Mouse (Mus musculus) MEL (cell line): ENCODE measurements around the gene Chil1. TPM values are rescaled to one million over a fixed set of nuclear protein-coding genes. Genes with fewer than 3 reads are reported as not detected.
A peak's percentile ranks its signal among the peaks of the same experiment; 100 is the strongest.

Source experiments
- DNase-seq: peaks from one replicate; pipeline ENCODE4 v3.0.0; 2011; ENCODE audit warnings: low read depth, low spot score
- H3K27ac ChIP-seq: 2 replicates; pipeline ENCODE4 v1.5.1; 2012; ENCODE audit warnings: low read depth, mild to moderate bottlenecking, control low read depth, low read length, moderate library complexity; ENCODE audit not compliant: control insufficient read depth
- H3K27me3 ChIP-seq, 2 experiments: fragments of 150-350 bp in 1 of 2; sonication (generic) in 1 of 2; 2 replicates each; pipeline ENCODE4 v1.6.1; 2012; ENCODE audit warnings: low read length in 2 of 2, mild to moderate bottlenecking in 2 of 2, improper control_type of control experiment in 1 of 2, moderate library complexity in 1 of 2; ENCODE audit not compliant: insufficient read depth in 2 of 2, control insufficient read depth in 1 of 2
- H3K36me3 ChIP-seq, 2 experiments: 2 replicates each; pipeline ENCODE4 v1.6.1; 2012 to 2014; ENCODE audit warnings: low read length in 2 of 2, improper control_type of control experiment in 1 of 2, inconsistent platforms in 1 of 2, mild to moderate bottlenecking in 1 of 2; ENCODE audit not compliant: insufficient read depth in 2 of 2, control insufficient read depth in 1 of 2
- H3K4me1 ChIP-seq, 2 experiments: fragments of 150-350 bp in 1 of 2; sonication (generic) in 1 of 2; 2 replicates each; pipeline ENCODE4 v1.6.1; 2012; ENCODE audit warnings: low read length in 2 of 2, improper control_type of control experiment in 1 of 2, mild to moderate bottlenecking in 1 of 2; ENCODE audit not compliant: insufficient read depth in 2 of 2, control insufficient read depth in 1 of 2
- H3K4me3 ChIP-seq, 2 experiments: fragments of 150-350 bp in 1 of 2; sonication (generic) in 1 of 2; 2 replicates each; pipeline ENCODE4 v1.5.1; 2012; ENCODE audit warnings: low read depth in 2 of 2, low read length in 2 of 2, mild to moderate bottlenecking in 2 of 2, moderate library complexity in 2 of 2, control low read depth in 1 of 2, improper control_type of control experiment in 1 of 2; ENCODE audit not compliant: control insufficient read depth in 1 of 2, insufficient read depth in 1 of 2
- H3K79me2 ChIP-seq: 2 replicates; pipeline ENCODE4 v1.6.1; 2012; ENCODE audit warnings: mild to moderate bottlenecking, low read length, moderate library complexity; ENCODE audit not compliant: control insufficient read depth, poor library complexity, insufficient read depth
- H3K9ac ChIP-seq: 2 replicates; pipeline ENCODE4 v1.6.1; 2012; ENCODE audit warnings: low read depth, mild to moderate bottlenecking, control low read depth, low read length, moderate library complexity; ENCODE audit not compliant: control insufficient read depth, poor library complexity, severe bottlenecking
- H3K9me3 ChIP-seq: fragments of 150-350 bp; sonication (generic); replicated peaks from 2 replicates; pipeline ENCODE4 v1.6.1; 2012; ENCODE audit warnings: mild to moderate bottlenecking, low read length, improper control_type of control experiment, moderate library complexity; ENCODE audit not compliant: insufficient read depth
- BHLHE40 ChIP-seq: IDR thresholded peaks from 2 replicates; pipeline ENCODE4 v1.6.1; 2012; ENCODE audit warnings: low read depth, mild to moderate bottlenecking, inconsistent platforms, low read length, improper control_type of control experiment, borderline replicate concordance
- CHD1 ChIP-seq: IDR thresholded peaks from 2 replicates; pipeline ENCODE4 v1.6.1; 2012; ENCODE audit warnings: low read depth, mild to moderate bottlenecking, inconsistent platforms, low read length, improper control_type of control experiment
- CHD2 ChIP-seq: IDR thresholded peaks from 2 replicates; pipeline ENCODE4 v1.6.1; 2011; ENCODE audit warnings: low read length, improper control_type of control experiment
- CTCF ChIP-seq, 3 experiments: IDR thresholded peaks in 2 of 3; conservative IDR thresholded peaks in 1 of 3; 2 replicates each; pipeline ENCODE4 v1.5.1; 2011 to 2012; ENCODE audit warnings: low read length in 3 of 3, low read depth in 2 of 3, mild to moderate bottlenecking in 2 of 3, improper control_type of control experiment in 1 of 3, inconsistent platforms in 1 of 3, mixed read lengths in 1 of 3, moderate library complexity in 1 of 3; ENCODE audit not compliant: control insufficient read depth in 1 of 3, insufficient read depth in 1 of 3, poor library complexity in 1 of 3, severe bottlenecking in 1 of 3
- E2F4 ChIP-seq: IDR thresholded peaks from 2 replicates; pipeline ENCODE4 v1.6.1; 2011; ENCODE audit warnings: low read depth, low read length, improper control_type of control experiment, borderline replicate concordance
- ELF1 ChIP-seq: IDR thresholded peaks from 2 replicates; pipeline ENCODE4 v1.6.1; 2014; ENCODE audit warnings: low read depth, mild to moderate bottlenecking, inconsistent platforms, low read length, improper control_type of control experiment, moderate library complexity
- EP300 ChIP-seq, 2 experiments: IDR thresholded peaks; 2 replicates each; pipeline ENCODE4 v1.6.1; 2011; ENCODE audit warnings: improper control_type of control experiment in 2 of 2, low read length in 2 of 2, low read depth in 1 of 2, mild to moderate bottlenecking in 1 of 2
- ETS1 ChIP-seq: IDR thresholded peaks from 2 replicates; pipeline ENCODE4 v1.6.1; 2012; ENCODE audit warnings: low read depth, mild to moderate bottlenecking, inconsistent platforms, low read length, improper control_type of control experiment, moderate library complexity
- GABPA ChIP-seq: IDR thresholded peaks from 2 replicates; pipeline ENCODE4 v1.6.1; 2012; ENCODE audit warnings: low read depth, mild to moderate bottlenecking, inconsistent platforms, low read length, improper control_type of control experiment, moderate library complexity
- GATA1 ChIP-seq: IDR thresholded peaks from 2 replicates; pipeline ENCODE4 v1.6.1; 2011; ENCODE audit warnings: low read depth, low read length, improper control_type of control experiment
- HCFC1 ChIP-seq: IDR thresholded peaks from 2 replicates; pipeline ENCODE4 v1.6.1; 2012; ENCODE audit warnings: low read depth, mild to moderate bottlenecking, inconsistent platforms, low read length, improper control_type of control experiment, moderate library complexity
- KAT2A ChIP-seq: conservative IDR thresholded peaks from 2 replicates; pipeline ENCODE4 v1.6.1; 2012; ENCODE audit warnings: low read depth, low read length, improper control_type of control experiment, inconsistent platforms
- MAFK ChIP-seq: IDR thresholded peaks from 2 replicates; pipeline ENCODE4 v1.6.1; 2011; ENCODE audit warnings: low read depth, mild to moderate bottlenecking, low read length, improper control_type of control experiment, borderline replicate concordance
- MAX ChIP-seq: IDR thresholded peaks from 2 replicates; pipeline ENCODE4 v1.6.1; 2011; ENCODE audit warnings: low read length, improper control_type of control experiment
- MAZ ChIP-seq: IDR thresholded peaks from 2 replicates; pipeline ENCODE4 v1.6.1; 2012; ENCODE audit warnings: low read depth, mild to moderate bottlenecking, inconsistent platforms, low read length, improper control_type of control experiment
- MEF2A ChIP-seq: IDR thresholded peaks from 2 replicates; pipeline ENCODE4 v1.6.1; 2014; ENCODE audit warnings: low read depth, mild to moderate bottlenecking, inconsistent platforms, low read length, improper control_type of control experiment; ENCODE audit not compliant: poor library complexity, insufficient replicate concordance, severe bottlenecking; ENCODE audit errors: extremely low read depth
- MXI1 ChIP-seq: IDR thresholded peaks from 2 replicates; pipeline ENCODE4 v1.6.1; 2011; ENCODE audit warnings: mild to moderate bottlenecking, low read depth, low read length, improper control_type of control experiment
- MYB ChIP-seq: IDR thresholded peaks from 2 replicates; pipeline ENCODE4 v1.6.1; 2011; ENCODE audit warnings: mild to moderate bottlenecking, low read depth, low read length, improper control_type of control experiment
- MYC ChIP-seq: IDR thresholded peaks from 2 replicates; pipeline ENCODE4 v1.6.1; 2011; ENCODE audit warnings: low read depth, mild to moderate bottlenecking, low read length, improper control_type of control experiment, moderate library complexity
- NELFE ChIP-seq: IDR thresholded peaks from 2 replicates; pipeline ENCODE4 v1.6.1; 2011; ENCODE audit warnings: low read depth, low read length, improper control_type of control experiment
- NRF1 ChIP-seq: IDR thresholded peaks from 2 replicates; pipeline ENCODE4 v1.6.1; 2014; ENCODE audit warnings: low read depth, mild to moderate bottlenecking, inconsistent platforms, low read length, improper control_type of control experiment, moderate library complexity; ENCODE audit not compliant: poor library complexity, insufficient read depth, severe bottlenecking
- POLR2A ChIP-seq, 2 experiments: IDR thresholded peaks; 2 replicates each; pipeline ENCODE4 v1.6.1; 2011 to 2012; ENCODE audit warnings: low read length in 2 of 2, mild to moderate bottlenecking in 2 of 2, control low read depth in 1 of 2, improper control_type of control experiment in 1 of 2, low read depth in 1 of 2, moderate library complexity in 1 of 2; ENCODE audit not compliant: control insufficient read depth in 1 of 2, insufficient read depth in 1 of 2, poor library complexity in 1 of 2
- POLR2AphosphoS2 ChIP-seq: IDR thresholded peaks from 2 replicates; pipeline ENCODE4 v1.6.1; 2011; ENCODE audit warnings: low read length, improper control_type of control experiment
- POLR2AphosphoS5 ChIP-seq: IDR thresholded peaks from 2 replicates; pipeline ENCODE4 v1.6.1; 2012; ENCODE audit warnings: low read depth, borderline replicate concordance, mild to moderate bottlenecking, inconsistent platforms, low read length, moderate library complexity, mixed read lengths
- RAD21 ChIP-seq: IDR thresholded peaks from 2 replicates; pipeline ENCODE4 v1.6.1; 2011; ENCODE audit warnings: mild to moderate bottlenecking, low read depth, low read length, improper control_type of control experiment
- RCOR1 ChIP-seq: IDR thresholded peaks from 2 replicates; pipeline ENCODE4 v1.6.1; 2012; ENCODE audit warnings: low read depth, mild to moderate bottlenecking, inconsistent platforms, low read length, improper control_type of control experiment
- SIN3A ChIP-seq: IDR thresholded peaks from 2 replicates; pipeline ENCODE4 v1.6.1; 2012; ENCODE audit warnings: low read length, improper control_type of control experiment, inconsistent platforms
- SMC3 ChIP-seq: IDR thresholded peaks from 2 replicates; pipeline ENCODE4 v1.6.1; 2011; ENCODE audit warnings: low read depth, low read length, improper control_type of control experiment
- TAL1 ChIP-seq: IDR thresholded peaks from 2 replicates; pipeline ENCODE4 v1.6.1; 2012; ENCODE audit warnings: mild to moderate bottlenecking, inconsistent platforms, low read length, moderate library complexity, mixed read lengths
- TBP ChIP-seq: IDR thresholded peaks from 2 replicates; pipeline ENCODE4 v1.8.0; 2011; ENCODE audit warnings: low read depth, low read length, improper control_type of control experiment
- TCF12 ChIP-seq: IDR thresholded peaks from 2 replicates; pipeline ENCODE4 v1.6.1; 2014; ENCODE audit warnings: low read depth, mild to moderate bottlenecking, inconsistent platforms, low read length, improper control_type of control experiment, moderate library complexity
- UBTF ChIP-seq: IDR thresholded peaks from 2 replicates; pipeline ENCODE4 v1.6.1; 2012; ENCODE audit warnings: low read depth, mild to moderate bottlenecking, inconsistent platforms, low read length, improper control_type of control experiment, moderate library complexity, borderline replicate concordance; ENCODE audit not compliant: insufficient read depth
- USF1 ChIP-seq: IDR thresholded peaks from 2 replicates; pipeline ENCODE4 v1.6.1; 2014; ENCODE audit warnings: low read depth, mild to moderate bottlenecking, inconsistent platforms, low read length, improper control_type of control experiment, moderate library complexity
- USF2 ChIP-seq, 2 experiments: IDR thresholded peaks; 2 replicates each; pipeline ENCODE4 v1.6.1; 2011 to 2012; ENCODE audit warnings: improper control_type of control experiment in 2 of 2, low read length in 2 of 2, borderline replicate concordance in 1 of 2, inconsistent platforms in 1 of 2, low read depth in 1 of 2, mild to moderate bottlenecking in 1 of 2; ENCODE audit not compliant: insufficient read depth in 1 of 2
- ZC3H11A ChIP-seq: IDR thresholded peaks from 2 replicates; pipeline ENCODE4 v1.6.1; 2012; ENCODE audit warnings: low read depth, mild to moderate bottlenecking, inconsistent platforms, low read length, improper control_type of control experiment
- ZKSCAN1 ChIP-seq: IDR thresholded peaks from 2 replicates; pipeline ENCODE4 v1.6.1; 2012; ENCODE audit warnings: low read depth, mild to moderate bottlenecking, inconsistent platforms, low read length, improper control_type of control experiment, moderate library complexity
- ZMIZ1 ChIP-seq: IDR thresholded peaks from 2 replicates; pipeline ENCODE4 v1.6.1; 2012; ENCODE audit warnings: low read depth, mild to moderate bottlenecking, inconsistent platforms, low read length, improper control_type of control experiment, moderate library complexity
- ZNF384 ChIP-seq: IDR thresholded peaks from 2 replicates; pipeline ENCODE4 v1.6.1; 2012; ENCODE audit warnings: low read depth, mild to moderate bottlenecking, inconsistent platforms, low read length, improper control_type of control experiment
- polyA plus RNA-seq, 2 experiments: library from polyadenylated mRNA; stranded (reverse) in 1 of 2; unstranded in 1 of 2; fragments of >175 nt in 1 of 2; fragments of >200 nt in 1 of 2; gene quantifications; 2 replicates each; pipeline versions ENCODE4 v1.2.1 to v1.2.4; 2012; ENCODE audit warnings: low replicate concordance in 2 of 2, low read depth in 1 of 2; ENCODE audit not compliant: insufficient read length in 2 of 2, insufficient read depth in 1 of 2, missing spikeins in 1 of 2
- total RNA-seq: library from RNA; depleted of rRNA; stranded (reverse); fragments of 300-350 nt; gene quantifications from 2 replicates; pipeline ENCODE4 v1.2.3, GENCODE M21; 2012

Chil1 gene
- total and polyA plus RNA-seq, 3 experiments, result not detected

GRCm38 (mm10) chr1:134231681-134232080 lies 49.7 kb downstream of the Chil1 start:
- DNase-seq, result peak; percentile 75
- Histone ChIP-seq H3K27me3 (peaks cover 0 to 9% of the 10 kb centered on the region in 2 experiments; a peak in 2 of 4 replicates), H3K4me3 (no peak overlapping the region), H3K9ac (no peak overlapping the region), H3K27ac (no peak overlapping the region), H3K9me3 (no peaks in the 10 kb centered on the region), H3K79me2 (no peaks in the 10 kb centered on the region), H3K36me3 (peaks cover 0 to 3% of the 10 kb centered on the region in 2 experiments; a peak in 1 of 4 replicates), H3K4me1 (peaks cover 3 to 20% of the 10 kb centered on the region in 2 experiments; a peak in 3 of 4 replicates)
- TF ChIP-seq BHLHE40 (no peak), TCF12 (0 out of 2 replicates have a peak, but pooled peaks have one; percentile 21), EP300 (IDR thresholded peaks at IDR 0.05; ENCODE audit: low read depth in 1 of 2, low read length in 2 of 2) (peak; percentile 7 to 34; a peak in 2 of 4 replicates), KAT2A (no peak), MAX (no peak), POLR2A (IDR thresholded peaks at IDR 0.05; ENCODE audit: control insufficient read depth in 1 of 2, insufficient read depth in 1 of 2, low read depth in 1 of 2, low read length in 2 of 2, poor library complexity in 1 of 2) (no peak), HCFC1 (no peak), USF2 (IDR thresholded peaks at IDR 0.05; ENCODE audit: borderline replicate concordance in 1 of 2, insufficient read depth in 1 of 2, low read depth in 1 of 2, low read length in 2 of 2) (no peak), MAFK (no peak), CTCF (IDR thresholded peaks at IDR 0.05 in 2 of 3, conservative IDR thresholded peaks at IDR 0.05 in 1 of 3; ENCODE audit: control insufficient read depth in 1 of 3, insufficient read depth in 1 of 3, low read depth in 2 of 3, low read length in 3 of 3, poor library complexity in 1 of 3, severe bottlenecking in 1 of 3) (no peak), MYC (no peak), NELFE (no peak), TBP (0 out of 2 replicates have a peak, but pooled peaks have one; percentile 16), GATA1 (peak; percentile 39), E2F4 (no peak), ETS1 (no peak; the same call in 1 of the 2 replicates), ZKSCAN1 (no peak), MXI1 (peak; percentile 34; the same call in 1 of the 2 replicates), MYB (no peak), USF1 (peak; percentile 65), POLR2AphosphoS2 (no peak), ZC3H11A (no peak), ZMIZ1 (no peak), SIN3A (peak; percentile 54), CHD1 (no peak), CHD2 (no peak), NRF1 (no peak), MAZ (no peak), ELF1 (no peak), POLR2AphosphoS5 (no peak), SMC3 (no peak), MEF2A (no peak), RCOR1 (0 out of 2 replicates have a peak, but pooled peaks have one; percentile 16), RAD21 (no peak), GABPA (no peak), ZNF384 (no peak), TAL1 (peak; percentile 80), UBTF (no peak)
